Mouse (Mus musculus) neural tube, embryonic 12.5 days (tissue): ENCODE measurements around the gene Rapgef4. TPM values are rescaled to one million over a fixed set of nuclear protein-coding genes. Genes with fewer than 3 reads are reported as not detected.

Experiments
- polyA plus RNA-seq: library from polyadenylated mRNA; unstranded; fragments of >200 nt; fragmentation: Nextera tagmentation; extraction: Ambion mirVana; gene quantifications from 2 replicates; pipeline ENCODE4 v1.2.1, GENCODE M21; 2016

Rapgef4 gene
- polyA plus RNA-seq, 1 experiment from 2014 or later = 24.0 TPM

Other genes with a start within 250 kb of the Rapgef4 start
- gene Itga6, start 235.6 kb upstream of the Rapgef4 start, polyA plus RNA-seq = 31.3 and 35.7 TPM in 2 replicates
- 18.2 and 19.6 TPM in 2 replicates for gene Pdk1, start 108.0 kb upstream of the Rapgef4 start, polyA plus RNA-seq